18 mouse cellular contexts compared by ENCODE assay signal in genomic region chr5:118377402-118377848, GRCm38 (mm10).
DNase-seq lines count a peak whose midpoint lies in the region; ATAC-seq and TF ChIP-seq lines count a peak whose summit lies in the region.
"Had no signal": no experiment of that assay in that cellular context is flagged by ENCODE, and none has a peak within 500 bp of the region (broad histone marks: within the 10 kb centered on the region; RNA-seq: fewer than 3 reads in every experiment).

No protein-coding gene starts in this region.

- peaks cover 24% of the 10 kb centered on the region for H3K27me3 ChIP-seq in hindbrain, embryonic 13.5 days
- H3K27me3 ChIP-seq in hindbrain, embryonic 10.5 days (ENCODE audit: insufficient read depth, poor library complexity, severe bottlenecking), result peaks cover 75% of the 10 kb centered on the region
- H3K27me3 ChIP-seq in lung, embryonic 16.5 days (ENCODE audit: control insufficient read depth, insufficient read depth, low read depth, low read length), result no peaks in the 10 kb centered on the region; the same call in 1 of the 2 replicates
- no peaks in the 10 kb centered on the region for H3K27me3 ChIP-seq in CH12.LX (replicated peaks)
- H3K27me3 ChIP-seq: embryonic facial prominence, embryonic 12.5 days; hindbrain, embryonic 15.5 days; stomach, embryonic 15.5 days had no signal

- WGBS in hindbrain, embryonic 13.5 days, result 40% methylated on average over 8 of the region's 8 CpGs
- WGBS in hindbrain, embryonic 10.5 days, result 59% methylated on average over 8 of the region's 8 CpGs
- 36% methylated on average over 8 of the region's 8 CpGs for WGBS in lung, embryonic 16.5 days

- peak overlapping the region; percentile 67 for H3K27ac ChIP-seq in hindbrain, embryonic 13.5 days
- no peak overlapping the region for H3K27ac ChIP-seq in hindbrain, embryonic 10.5 days
- H3K27ac ChIP-seq in lung, embryonic 16.5 days (ENCODE audit: low read length), result no peak overlapping the region; the same call in 1 of the 2 replicates
- peak overlapping the region; percentile 68; the same call in 1 of the 2 replicates for H3K27ac ChIP-seq in CH12.LX (ENCODE audit: insufficient read depth, low read depth)
- H3K27ac ChIP-seq: embryonic facial prominence, embryonic 12.5 days; forebrain, embryonic 10.5 days; hindbrain, embryonic 15.5 days; limb, embryonic 13.5 days; stomach, embryonic 15.5 days had no signal

- no peak for TF ChIP-seq CTCF in CH12.LX (conservative IDR thresholded peaks at IDR 0.05 in 1 of 2, IDR thresholded peaks at IDR 0.05 in 1 of 2; ENCODE audit: low read depth in 2 of 2, low read length in 2 of 2)
- TF ChIP-seq CTCF in brain, embryonic 14.5 days (IDR thresholded peaks at IDR 0.05; ENCODE audit: borderline replicate concordance, extremely low read depth, insufficient read depth, insufficient read length), result no peak

- H3K79me2 ChIP-seq in CH12.LX (replicated peaks; ENCODE audit: control insufficient read depth, extremely low read depth, insufficient read depth, poor library complexity, severe bottlenecking), result no peaks in the 10 kb centered on the region

- H3K4me1 ChIP-seq in hindbrain, embryonic 13.5 days (replicated peaks), result peaks cover 60% of the 10 kb centered on the region
- peaks cover 69% of the 10 kb centered on the region for H3K4me1 ChIP-seq in hindbrain, embryonic 10.5 days (replicated peaks)
- peaks cover 54% of the 10 kb centered on the region for H3K4me1 ChIP-seq in lung, embryonic 16.5 days (replicated peaks; ENCODE audit: control insufficient read depth, insufficient read depth, low read length)
- peaks cover 18 to 67% of the 10 kb centered on the region in 2 experiments for H3K4me1 ChIP-seq in CH12.LX (ENCODE audit: control insufficient read depth in 1 of 2, insufficient read depth in 2 of 2)

- dilution Hi-C loops in CH12.LX (cut with MboI; ENCODE audit: extremely low pct_ligation_motif_present, extremely low pct_unique_long_range_greater_than_20kb, low sequenced_read_pairs), result no loop called here

- no peak for TF ChIP-seq POLR2A in CH12.LX (IDR thresholded peaks at IDR 0.05; ENCODE audit: low read depth, low read length)
- no peak for TF ChIP-seq POLR2A in brain, embryonic 14.5 days (IDR thresholded peaks at IDR 0.05; ENCODE audit: borderline replicate concordance, extremely low read depth, insufficient read depth, insufficient read length, poor library complexity, severe bottlenecking)

- no peak for TF ChIP-seq RAD21 in CH12.LX (IDR thresholded peaks at IDR 0.05; ENCODE audit: low read depth, low read length)

- in situ Hi-C loops in CH12.LX (cut with MboI; ENCODE audit: low pct_ligation_motif_present, low pct_unique_long_range_greater_than_20kb, low sequenced_read_pairs), result no loop called here

- no peaks in the 10 kb centered on the region for H3K9me3 ChIP-seq in hindbrain, embryonic 13.5 days
- H3K9me3 ChIP-seq in hindbrain, embryonic 10.5 days, result no peaks in the 10 kb centered on the region
- H3K9me3 ChIP-seq in lung, embryonic 16.5 days (ENCODE audit: control insufficient read depth, low read length), result no peaks in the 10 kb centered on the region
- no peaks in the 10 kb centered on the region for H3K9me3 ChIP-seq in CH12.LX (replicated peaks; ENCODE audit: low read length)
- H3K9me3 ChIP-seq: embryonic facial prominence, embryonic 12.5 days; forebrain, embryonic 10.5 days; hindbrain, embryonic 15.5 days; limb, embryonic 13.5 days; stomach, embryonic 15.5 days had no signal

- no peaks in the 10 kb centered on the region for H3K36me3 ChIP-seq in hindbrain, embryonic 13.5 days
- no peaks in the 10 kb centered on the region for H3K36me3 ChIP-seq in hindbrain, embryonic 10.5 days
- H3K36me3 ChIP-seq in lung, embryonic 16.5 days (ENCODE audit: control insufficient read depth, insufficient read depth, low read length), result no peaks in the 10 kb centered on the region
- H3K36me3 ChIP-seq in CH12.LX (replicated peaks in 1 of 2; ENCODE audit: control insufficient read depth in 1 of 2, insufficient read depth in 1 of 2, low read length in 1 of 2), result no peaks in the 10 kb centered on the region
- H3K36me3 ChIP-seq: embryonic facial prominence, embryonic 12.5 days; forebrain, embryonic 10.5 days; hindbrain, embryonic 15.5 days; limb, embryonic 13.5 days; stomach, embryonic 15.5 days had no signal

- TF ChIP-seq EP300 in CH12.LX (IDR thresholded peaks at IDR 0.05; ENCODE audit: low read length), result peak; percentile 66

- no peak overlapping the region for H3K4me3 ChIP-seq in hindbrain, embryonic 13.5 days
- no peak overlapping the region for H3K4me3 ChIP-seq in hindbrain, embryonic 10.5 days
- no peak overlapping the region for H3K4me3 ChIP-seq in lung, embryonic 16.5 days (ENCODE audit: low read length)
- peak overlapping the region in 1 of 3 experiments; percentile 36 for H3K4me3 ChIP-seq in CH12.LX (replicated peaks in 1 of 3; ENCODE audit: low read depth in 2 of 3, low read length in 2 of 3, poor library complexity in 1 of 3)
- H3K4me3 ChIP-seq: embryonic facial prominence, embryonic 12.5 days; forebrain, embryonic 10.5 days; hindbrain, embryonic 15.5 days; limb, embryonic 13.5 days; stomach, embryonic 15.5 days had no signal

- DNase-seq in hindbrain, embryonic 10.5 days (ENCODE audit: low spot score), result no peak
- DNase-seq in lung, postnatal 25 days (ENCODE audit: low spot score), result no peak
- DNase-seq in CH12.LX (ENCODE audit: extremely low read depth), result peak; percentile 71
- DNase-seq in brain, embryonic 14.5 days (ENCODE audit: low read depth), result peak; percentile 61
- no peak for DNase-seq in MN1 (ENCODE audit: low spot score)
- DNase-seq: adrenal gland, postnatal 25 days; cerebellum, postnatal 25 days; kidney, adult 18-20 months; lung, postnatal 4 days; right cerebral cortex, adult 18-20 months had no signal

- ATAC-seq in hindbrain, embryonic 13.5 days (ENCODE audit: low FRiP score), result no peak
- ATAC-seq in lung, embryonic 16.5 days (ENCODE audit: low read depth), result no peak
- no peak for ATAC-seq in erythroblast, adult 5-6 weeks (replicated peaks; ENCODE audit: low FRiP score, poor library complexity, severe bottlenecking)

- no peak overlapping the region for H3K4me2 ChIP-seq in hindbrain, embryonic 13.5 days
- H3K4me2 ChIP-seq in lung, embryonic 16.5 days (ENCODE audit: low read depth, low read length), result no peak overlapping the region
- H3K4me2 ChIP-seq in CH12.LX (ENCODE audit: insufficient read depth, low read depth, poor library complexity, severe bottlenecking), result no peak overlapping the region
- H3K4me2 ChIP-seq: embryonic facial prominence, embryonic 12.5 days; hindbrain, embryonic 15.5 days; limb, embryonic 13.5 days; stomach, embryonic 15.5 days had no signal

- H3K9ac ChIP-seq in hindbrain, embryonic 13.5 days, result peak overlapping the region; percentile 43; the same call in 1 of the 2 replicates
- H3K9ac ChIP-seq in lung, embryonic 16.5 days (ENCODE audit: low read length), result peak overlapping the region; percentile 3; the same call in 1 of the 2 replicates
- no peak overlapping the region for H3K9ac ChIP-seq in CH12.LX (ENCODE audit: insufficient read depth, low read depth)
- H3K9ac ChIP-seq: embryonic facial prominence, embryonic 12.5 days; hindbrain, embryonic 15.5 days; limb, embryonic 13.5 days; stomach, embryonic 15.5 days had no signal

TF ChIP-seq in CH12.LX, 34 proteins besides CTCF, POLR2A, EP300 and RAD21:
- no peak; the same call in 1 of the 2 replicates for TF ChIP-seq BHLHE40 (IDR thresholded peaks at IDR 0.05; ENCODE audit: low read depth, low read length)
- peak; percentile 66; the same call in 1 of the 2 replicates for TF ChIP-seq IRF4 (IDR thresholded peaks at IDR 0.05; ENCODE audit: low read depth, low read length)
- TF ChIP-seq SMC3 (IDR thresholded peaks at IDR 0.05; ENCODE audit: low read depth, low read length), result no peak; the same call in 1 of the 2 replicates
- TF ChIP-seq MAZ (IDR thresholded peaks at IDR 0.05; ENCODE audit: low read depth, low read length), result peak; percentile 76; the same call in 1 of the 2 replicates
- TF ChIP-seq MAFK (IDR thresholded peaks at IDR 0.05; ENCODE audit: insufficient replicate concordance, low read length), result 0 out of 2 replicates have a peak, but pooled peaks have one; percentile 43
- TF ChIP-seq TCF12 (IDR thresholded peaks at IDR 0.05; ENCODE audit: low read depth, low read length), result peak; percentile 61; the same call in 1 of the 2 replicates
- TF ChIP-seq POLR2AphosphoS2 (IDR thresholded peaks at IDR 0.05; ENCODE audit: low read depth, low read length), result no peak
- TF ChIP-seq CHD1 (IDR thresholded peaks at IDR 0.05; ENCODE audit: low read depth, low read length), result no peak
- peak; percentile 25; the same call in 1 of the 2 replicates for TF ChIP-seq CHD2 (IDR thresholded peaks at IDR 0.05; ENCODE audit: low read length)
- TF ChIP-seq ETS1 (conservative IDR thresholded peaks at IDR 0.05; ENCODE audit: low read depth, low read length), result peak; percentile 85
- TF ChIP-seq PAX5 (IDR thresholded peaks at IDR 0.05; ENCODE audit: low read length), result no peak
- TF ChIP-seq MAX (IDR thresholded peaks at IDR 0.05; ENCODE audit: low read length), result 0 out of 2 replicates have a peak, but pooled peaks have one; percentile 32
TF ChIP-seq in CH12.LX: peak in this region for 7.

Comparison
In these comparisons a context has a peak if more than half of its experiments do, and no peak if none do; other contexts are left out.
1. H3K27ac ChIP-seq: peak in hindbrain, embryonic 13.5 days (single experiment) and CH12.LX (single experiment); none in hindbrain, embryonic 10.5 days (single experiment) and lung, embryonic 16.5 days (single experiment).
2. DNase-seq: peak in CH12.LX (single experiment) and brain, embryonic 14.5 days (single experiment); none in hindbrain, embryonic 10.5 days (single experiment), lung, postnatal 25 days (single experiment) and MN1 (single experiment).